Mouse (Mus musculus): ENCODE measurements around the gene Sema3b. TPM values are rescaled to one million over a fixed set of nuclear protein-coding genes. Genes with fewer than 3 reads are reported as not detected.

Gene Sema3b
- total and polyA plus RNA-seq, 2 experiments from 2014 or later: 4.0 to 16.7 TPM

- peak; percentile 1; the same call in 1 of the 2 replicates for ATAC-seq (ENCODE audit: low FRiP score)
- Histone ChIP-seq H3K9me3 (ENCODE audit: low read length) (no peaks in the 10 kb centered on the region), H3K4me1 (ENCODE audit: insufficient read depth, low read length) (peaks cover 33% of the 10 kb centered on the region), H3K4me3 (ENCODE audit: low read depth, low read length) (peak overlapping the region; percentile 80), H3K27ac (ENCODE audit: low read depth, low read length) (peak overlapping the region; percentile 95), H3K9ac (replicated peaks; ENCODE audit: low read length, poor library complexity, severe bottlenecking) (peak overlapping the region; percentile 87), H3K4me2 (ENCODE audit: low read depth, low read length, poor library complexity, severe bottlenecking) (peak overlapping the region; percentile 98), H3K36me3 (ENCODE audit: insufficient read depth, low read length) (no peaks in the 10 kb centered on the region), H3K27me3 (ENCODE audit: insufficient read depth, low read length) (no peaks in the 10 kb centered on the region)
- no peak for DNase-seq (ENCODE audit: low spot score)
- WGBS: under 1% methylated on average over 35 of the region's 35 CpGs
- TF ChIP-seq CTCF (IDR thresholded peaks at IDR 0.05): no peak
Measured at GRCm38 (mm10) chr9:107634406-107635278, 25.6 kb upstream of the Sema3b start.

GRCm38 (mm10) chr9:107633661-107634405, 24.8 kb upstream of the Sema3b start:
- WGBS: under 1% methylated on average over 15 of the region's 15 CpGs
- H3K9me3 ChIP-seq (ENCODE audit: low read length): no peaks in the 10 kb centered on the region
- ATAC-seq (ENCODE audit: low FRiP score) (no peak), DNase-seq (ENCODE audit: low spot score) (no peak)
- no peaks in the 10 kb centered on the region for H3K27me3 ChIP-seq (ENCODE audit: insufficient read depth, low read length)
- H3K4me2 ChIP-seq (ENCODE audit: low read depth, low read length, poor library complexity, severe bottlenecking): peak overlapping the region; percentile 98
- no peaks in the 10 kb centered on the region for H3K36me3 ChIP-seq (ENCODE audit: insufficient read depth, low read length)
- peak overlapping the region; percentile 80 for H3K4me3 ChIP-seq (ENCODE audit: low read depth, low read length)
- peak overlapping the region; percentile 87 for H3K9ac ChIP-seq (replicated peaks; ENCODE audit: low read length, poor library complexity, severe bottlenecking)
- H3K4me1 ChIP-seq (ENCODE audit: insufficient read depth, low read length): peaks cover 38% of the 10 kb centered on the region
- TF ChIP-seq CTCF (IDR thresholded peaks at IDR 0.05): no peak
- peak overlapping the region; percentile 95 for H3K27ac ChIP-seq (ENCODE audit: low read depth, low read length)

GRCm38 (mm10) chr9:107633091-107633660, 24.1 kb upstream of the Sema3b start:
- under 1% methylated on average over 33 of the region's 33 CpGs for WGBS
- peak; percentile 18; the same call in 1 of the 2 replicates for ATAC-seq (ENCODE audit: low FRiP score)
- DNase-seq (ENCODE audit: low spot score): peak; percentile 70

GRCm38 (mm10) chr9:107632478-107632877, 23.4 kb upstream of the Sema3b start:
- no peaks in the 10 kb centered on the region for H3K9me3 ChIP-seq (ENCODE audit: low read length)
- H3K27ac ChIP-seq (ENCODE audit: low read depth, low read length): peak overlapping the region; percentile 95
- peak overlapping the region; percentile 80 for H3K4me3 ChIP-seq (ENCODE audit: low read depth, low read length)
- DNase-seq (ENCODE audit: low spot score) (peak; percentile 68), ATAC-seq (ENCODE audit: low FRiP score) (no peak)
- 13% methylated on average over 6 of the region's 6 CpGs for WGBS
- H3K36me3 ChIP-seq (ENCODE audit: insufficient read depth, low read length): no peaks in the 10 kb centered on the region
- TF ChIP-seq CTCF (IDR thresholded peaks at IDR 0.05): no peak
- peaks cover 49% of the 10 kb centered on the region for H3K4me1 ChIP-seq (ENCODE audit: insufficient read depth, low read length)
- peak overlapping the region; percentile 87 for H3K9ac ChIP-seq (replicated peaks; ENCODE audit: low read length, poor library complexity, severe bottlenecking)
- no peaks in the 10 kb centered on the region for H3K27me3 ChIP-seq (ENCODE audit: insufficient read depth, low read length)
- H3K4me2 ChIP-seq (ENCODE audit: low read depth, low read length, poor library complexity, severe bottlenecking): peak overlapping the region; percentile 98

More at GRCm38 (mm10) chr9:107633091-107633660, 24.1 kb upstream of the Sema3b start:
- H3K4me3 ChIP-seq (ENCODE audit: low read depth, low read length): peak overlapping the region; percentile 80
- no peak for TF ChIP-seq CTCF (IDR thresholded peaks at IDR 0.05)
- peaks cover 42% of the 10 kb centered on the region for H3K4me1 ChIP-seq (ENCODE audit: insufficient read depth, low read length)
- peak overlapping the region; percentile 87 for H3K9ac ChIP-seq (replicated peaks; ENCODE audit: low read length, poor library complexity, severe bottlenecking)
- no peaks in the 10 kb centered on the region for H3K9me3 ChIP-seq (ENCODE audit: low read length)
- peak overlapping the region; percentile 95 for H3K27ac ChIP-seq (ENCODE audit: low read depth, low read length)
- peak overlapping the region; percentile 98 for H3K4me2 ChIP-seq (ENCODE audit: low read depth, low read length, poor library complexity, severe bottlenecking)
- no peaks in the 10 kb centered on the region for H3K36me3 ChIP-seq (ENCODE audit: insufficient read depth, low read length)
- H3K27me3 ChIP-seq (ENCODE audit: insufficient read depth, low read length): no peaks in the 10 kb centered on the region

- peaks cover 51% of the 10 kb centered on the region for H3K4me1 ChIP-seq (ENCODE audit: insufficient read depth, low read length)
- peak overlapping the region; percentile 87; the same call in 1 of the 2 replicates for H3K9ac ChIP-seq (replicated peaks; ENCODE audit: low read length, poor library complexity, severe bottlenecking)
- ATAC-seq (ENCODE audit: low FRiP score) (no peak), DNase-seq (ENCODE audit: low spot score) (no peak)
- no peaks in the 10 kb centered on the region for H3K36me3 ChIP-seq (ENCODE audit: insufficient read depth, low read length)
- H3K27me3 ChIP-seq (ENCODE audit: insufficient read depth, low read length): no peaks in the 10 kb centered on the region
- WGBS: 60% methylated on average over 8 of the region's 8 CpGs
- no peak for TF ChIP-seq CTCF (IDR thresholded peaks at IDR 0.05)
- peak overlapping the region; percentile 95 for H3K27ac ChIP-seq (ENCODE audit: low read depth, low read length)
- H3K9me3 ChIP-seq (ENCODE audit: low read length): no peaks in the 10 kb centered on the region
- H3K4me2 ChIP-seq (ENCODE audit: low read depth, low read length, poor library complexity, severe bottlenecking): peak overlapping the region; percentile 98
- H3K4me3 ChIP-seq (ENCODE audit: low read depth, low read length): peak overlapping the region; percentile 80; the same call in 1 of the 2 replicates
Measured at GRCm38 (mm10) chr9:107631861-107632260, 22.8 kb upstream of the Sema3b start.

Measured in midbrain, postnatal 0 days (tissue).